Mouse (Mus musculus) megakaryocyte progenitor cell, adult 5-6 weeks (primary cell): ENCODE measurements around the gene Poln. TPM values are rescaled to one million over a fixed set of nuclear protein-coding genes. Genes with fewer than 3 reads are reported as not detected.

Source experiments
- ATAC-seq: replicated peaks from 2 replicates; pipeline ENCODE4 v1.8.0; 2016; ENCODE audit warnings: mild to moderate bottlenecking, moderate TSS enrichment, inconsistent platforms; ENCODE audit not compliant: poor library complexity
- total RNA-seq, 2 experiments: library from RNA; stranded (forward) in 1 of 2; stranded (reverse) in 1 of 2; fragments of 157-497, 149-512 nt in 1 of 2; fragments of 200-1000 nt in 1 of 2; gene quantifications; 2 replicates each; pipeline versions ENCODE4 v1.2.3 to v1.2.4; 2015 to 2017

Poln gene
- total RNA-seq (2015) (1.7 and 2.1 TPM in 2 replicates), total RNA-seq (2017) (1.2 and 2.5 TPM in 2 replicates)

- ATAC-seq, result peak; percentile 94
These were observed at the start of gene Poln, which contains the start of gene Haus3 for GRCm38 (mm10) chr5:34168950-34169891. Gene Poln (minus strand): TSS chr5:34169448. Gene Haus3 (minus strand): TSS chr5:34169527.

DNA sequence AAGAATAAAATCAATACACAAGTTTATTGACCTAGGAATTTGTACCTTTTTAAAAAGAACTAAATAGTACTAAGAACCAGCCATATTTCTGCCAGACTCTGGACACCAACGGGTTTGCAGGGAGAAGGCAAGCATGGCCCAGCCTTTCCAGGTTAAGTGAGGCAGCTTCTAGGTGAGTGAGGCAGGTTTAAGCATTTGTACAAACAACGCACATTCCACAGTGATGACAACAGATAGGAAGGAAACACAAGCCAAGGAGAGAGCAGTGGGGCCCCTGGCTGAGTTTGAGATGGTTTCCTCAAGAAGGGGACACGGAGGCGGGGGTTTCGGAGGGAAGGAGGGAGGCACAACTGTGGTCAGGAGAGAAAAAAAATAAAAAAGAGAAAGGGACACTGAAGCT is 49.4 kb upstream of the Poln start:
- ATAC-seq, result no peak

GRCm38 (mm10) chr5:34217756-34218155 is 48.5 kb upstream of the Poln start:
- ATAC-seq, result no peak

- ATAC-seq, result no peak
These were observed 46.8 kb upstream of the Poln start for GRCm38 (mm10) chr5:34216025-34216424.

- ATAC-seq, result no peak
These were observed 44.4 kb upstream of the Poln start for GRCm38 (mm10) chr5:34213659-34214058.

DNA sequence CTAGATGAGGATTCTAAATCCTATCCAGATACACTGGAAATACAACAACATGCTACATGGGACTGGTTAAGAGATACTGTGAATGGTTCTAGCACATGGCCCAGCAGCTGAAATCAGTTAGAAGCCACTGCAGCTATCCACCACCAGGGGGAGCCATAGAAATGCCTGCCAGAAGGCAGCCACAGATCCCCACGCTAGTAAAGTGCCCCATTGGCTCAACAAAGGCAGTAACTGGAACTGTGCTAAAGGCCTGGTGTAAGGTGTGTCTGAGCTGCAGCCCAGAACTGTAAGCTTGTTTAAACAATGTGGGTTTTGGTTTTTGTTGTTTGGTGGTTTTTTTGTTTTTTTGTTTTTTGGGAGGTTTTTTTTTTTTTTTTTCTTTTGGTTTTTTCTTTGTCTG is 41.0 kb upstream of the Poln start:
- ATAC-seq, result peak; percentile 98

GRCm38 (mm10) chr5:34207503-34207902 is 38.3 kb upstream of the Poln start:
- no peak for ATAC-seq

GRCm38 (mm10) chr5:34205788-34206187 is 36.5 kb upstream of the Poln start:
- ATAC-seq, result no peak

- ATAC-seq, result no peak
These were observed 35.7 kb upstream of the Poln start for GRCm38 (mm10) chr5:34204911-34205310.

DNA sequence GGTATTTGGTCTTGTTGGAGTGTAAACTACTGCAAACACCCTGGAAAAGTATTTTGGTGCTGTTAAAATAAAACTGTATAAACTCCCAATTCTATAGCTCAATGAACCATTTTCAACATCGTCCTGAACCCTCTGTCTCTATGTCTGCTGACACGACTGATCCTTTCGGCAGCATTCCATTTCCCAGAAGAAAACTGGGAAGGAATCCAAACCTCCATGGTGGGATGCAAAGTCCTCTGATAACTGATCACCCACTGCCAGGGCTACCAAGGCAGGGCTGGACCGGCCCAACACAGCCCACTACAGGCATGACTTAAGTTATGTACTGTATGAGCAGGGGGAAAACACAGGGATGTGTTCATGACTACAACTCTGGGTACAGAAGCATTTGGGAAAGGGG is 32.8 kb upstream of the Poln start:
- no peak for ATAC-seq

DNA sequence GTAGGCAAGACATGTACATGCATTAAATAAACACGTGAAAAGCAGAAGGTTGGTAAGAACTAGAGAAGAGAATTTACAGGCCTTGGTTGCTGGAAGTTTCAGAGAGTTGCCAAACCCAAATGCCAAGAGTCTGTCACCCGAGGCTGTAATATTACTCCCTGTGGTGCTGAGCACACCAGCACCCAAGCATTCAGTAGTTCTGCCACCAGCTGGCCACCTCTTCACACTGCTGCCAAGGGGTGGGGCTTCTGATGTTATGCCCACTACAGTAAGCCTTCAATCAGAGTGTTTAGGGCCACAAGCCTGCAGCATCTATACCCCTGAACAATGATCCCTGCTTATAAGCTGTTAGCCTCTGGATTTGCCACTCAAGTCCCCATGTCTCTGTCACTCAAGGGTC is 32.1 kb upstream of the Poln start:
- ATAC-seq, result peak; percentile 77

GRCm38 (mm10) chr5:34198615-34199014 is 29.4 kb upstream of the Poln start:
- no peak for ATAC-seq

DNA sequence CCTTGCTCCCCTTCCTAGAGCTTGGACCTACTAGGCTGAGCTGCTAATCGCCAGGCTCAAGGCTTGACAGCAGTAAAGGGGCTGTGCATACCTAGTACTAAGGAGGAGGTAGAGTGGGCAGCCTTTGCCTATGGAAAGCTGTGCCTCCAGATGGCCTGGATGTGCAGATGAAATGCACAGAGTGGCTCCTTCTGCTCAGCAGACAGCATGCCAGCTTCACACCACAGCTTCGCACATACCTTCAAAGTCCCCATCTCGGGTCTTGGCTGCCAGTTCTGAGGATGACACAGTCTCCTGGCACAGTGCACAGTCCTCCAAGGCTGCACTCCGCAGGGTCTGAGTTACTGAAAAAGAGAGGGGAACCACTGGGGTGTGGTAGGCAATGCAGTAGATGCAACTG is 28.0 kb upstream of the Poln start:
- no peak for ATAC-seq

DNA sequence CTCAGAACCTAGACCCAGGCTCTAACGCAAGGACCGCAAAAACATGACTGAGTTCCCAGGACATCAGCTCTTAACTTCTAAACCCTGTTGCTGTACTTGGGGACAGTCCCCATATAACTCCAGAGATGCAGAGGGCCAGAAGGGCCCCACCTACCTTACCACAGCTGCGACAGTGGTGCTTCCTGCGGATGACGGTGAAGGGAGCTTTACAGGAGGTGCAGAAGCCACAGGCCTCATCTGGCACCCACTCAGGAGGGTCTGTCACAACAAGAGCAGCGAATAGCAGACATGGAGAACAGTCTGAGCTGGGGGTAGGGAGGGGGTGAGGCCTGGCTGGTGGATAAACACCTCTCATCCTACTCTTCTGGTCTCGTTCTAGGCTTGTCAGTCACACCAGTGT is 27.2 kb upstream of the Poln start:
- ATAC-seq, result peak; percentile 40

- no peak for ATAC-seq
These were observed 26.5 kb upstream of the Poln start for GRCm38 (mm10) chr5:34195786-34196185.

DNA sequence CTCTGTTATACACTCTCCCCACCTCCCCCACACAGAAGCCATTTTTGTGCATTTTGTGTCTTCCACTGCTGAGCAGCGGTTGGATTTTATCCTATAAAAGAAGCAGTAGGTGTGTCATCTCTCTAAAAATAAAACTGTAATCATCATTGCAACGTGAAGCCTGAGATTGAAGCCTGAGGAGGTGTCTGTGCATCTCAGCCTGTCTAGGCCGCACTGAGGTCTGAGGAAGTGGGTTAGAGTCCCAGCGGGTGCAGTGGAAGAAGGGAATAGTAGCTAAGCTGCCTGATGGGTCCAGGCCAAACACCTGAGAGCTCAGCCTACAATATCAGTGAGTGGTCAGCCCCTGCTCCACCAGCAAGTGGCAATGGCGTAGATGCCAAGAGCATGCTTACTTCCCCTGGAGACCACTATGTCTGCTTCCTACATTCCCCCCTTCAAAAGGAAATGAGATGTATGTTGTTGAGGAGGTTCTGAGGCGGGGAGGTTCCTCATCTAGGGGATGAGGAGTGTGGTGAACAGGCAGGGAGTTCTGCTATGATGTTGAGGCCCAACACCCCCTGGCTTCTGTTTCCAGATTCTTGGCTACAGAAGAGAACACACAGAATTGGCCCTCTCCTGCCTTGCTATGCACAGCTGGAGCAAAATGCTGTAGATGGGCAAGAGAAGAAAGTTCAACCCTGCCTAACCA is 25.9 kb upstream of the Poln start:
- peak; percentile 35 for ATAC-seq

DNA sequence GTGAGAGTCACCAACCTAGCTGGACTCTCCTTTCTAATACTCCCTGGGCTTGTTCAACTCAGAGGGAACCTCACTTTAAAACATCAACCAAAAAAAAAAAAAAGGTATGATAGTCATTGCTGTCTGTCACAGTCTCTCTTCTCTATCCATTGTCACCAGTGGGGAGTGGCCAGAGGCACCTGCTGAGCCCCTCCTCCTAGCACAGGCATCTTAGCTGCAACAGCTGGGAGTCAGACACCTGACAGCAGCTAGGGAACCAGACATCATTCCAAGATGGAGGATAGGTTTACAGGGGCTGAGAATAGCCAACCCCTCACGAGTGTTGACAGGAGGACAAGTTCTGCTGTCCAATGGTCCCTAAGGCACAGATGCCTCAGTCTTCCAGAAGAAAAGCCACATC is 25.2 kb upstream of the Poln start:
- no peak for ATAC-seq

DNA sequence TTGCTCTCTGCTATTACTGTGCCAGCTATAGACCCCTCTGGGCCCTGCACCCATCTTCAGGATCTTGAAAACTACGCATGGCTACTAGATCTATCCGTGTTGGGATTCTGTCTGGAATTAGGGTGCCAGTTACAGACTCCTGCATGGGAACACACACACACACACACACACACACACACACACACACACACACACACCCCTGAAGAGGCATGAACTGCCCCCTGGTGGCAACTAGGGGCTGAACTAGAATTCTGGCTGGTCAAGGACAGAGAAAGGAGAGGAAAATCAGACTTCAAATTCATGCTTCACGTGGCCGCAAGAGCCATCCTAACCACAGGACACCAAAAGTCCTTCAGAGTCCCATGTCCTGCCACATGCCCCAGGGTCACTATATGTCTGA is 22.6 kb upstream of the Poln start:
- ATAC-seq, result no peak

DNA sequence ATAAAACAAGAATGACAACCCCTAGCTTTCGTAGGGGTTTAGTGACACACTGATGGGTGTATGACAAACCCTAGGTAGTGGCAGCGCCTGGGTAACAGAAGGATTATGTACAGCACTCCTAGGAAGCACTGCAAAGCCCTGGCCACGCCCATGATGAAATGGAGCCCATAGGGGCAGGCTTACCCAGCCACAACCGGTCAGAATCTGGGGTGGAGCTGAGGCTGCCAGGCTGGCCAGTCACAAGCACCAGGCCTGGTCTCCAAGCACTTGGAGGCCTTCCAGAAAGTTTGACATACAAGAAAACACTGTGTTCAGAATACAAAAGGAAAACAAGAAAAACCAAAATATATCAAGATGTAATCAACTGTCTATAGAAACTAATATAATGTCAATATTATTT is 21.8 kb upstream of the Poln start:
- ATAC-seq, result no peak

DNA sequence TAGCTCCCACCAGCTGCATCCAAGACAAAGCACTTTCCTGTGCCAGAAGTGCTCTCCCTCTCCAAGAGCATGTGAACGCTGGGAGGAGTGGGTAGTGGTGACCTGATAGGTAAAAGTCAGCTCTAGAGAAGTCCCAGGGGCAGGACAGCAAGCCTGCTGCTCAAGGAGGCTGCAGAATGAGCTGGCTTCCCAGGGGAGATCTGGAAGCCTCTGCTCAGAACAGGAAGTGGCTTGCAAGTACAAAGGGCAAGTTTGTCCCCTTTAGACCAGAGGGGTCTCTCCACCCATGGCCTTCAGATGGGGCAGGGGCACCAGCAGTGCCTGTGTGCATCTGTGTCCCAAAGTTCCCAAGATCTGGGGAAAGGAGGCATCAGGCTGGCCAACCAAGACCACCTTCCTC is 20.3 kb upstream of the Poln start:
- no peak for ATAC-seq

- ATAC-seq, result no peak
These were observed 19.6 kb upstream of the Poln start for GRCm38 (mm10) chr5:34188856-34189255.
